Mouse (Mus musculus): ENCODE results near the gene Slc28a3. TPM values are rescaled to one million over a fixed set of nuclear protein-coding genes. Genes with fewer than 3 reads are reported as not detected.
A peak's percentile ranks its signal among the peaks of the same experiment; 100 is the strongest.

Slc28a3 gene
- polyA plus RNA-seq, 1 experiment from 2014 or later: not detected

DNA sequence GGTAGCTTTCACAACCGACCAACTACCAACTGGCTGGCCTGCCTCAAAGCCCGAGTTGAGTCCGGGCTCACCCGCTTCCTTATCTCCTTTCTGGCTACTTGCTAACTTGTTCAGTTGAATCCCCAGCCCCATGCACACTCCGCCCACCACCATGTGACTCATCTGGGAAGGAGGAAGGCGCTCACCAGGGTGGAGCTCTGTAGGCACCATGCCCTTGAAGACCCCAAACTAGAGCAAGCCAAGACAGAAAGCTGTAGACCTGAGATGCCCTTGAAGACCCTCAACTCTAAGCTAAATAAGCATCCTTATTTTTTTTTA is 72.8 kb downstream of the Slc28a3 start:
- Histone ChIP-seq H3K9ac (peak overlapping the region; percentile 62), H3K4me1 (peaks cover 86% of the 10 kb centered on the region), H3K4me2 (peak overlapping the region; percentile 53), H3K27ac (peak overlapping the region; percentile 94), H3K27me3 (replicated peaks) (no peaks in the 10 kb centered on the region), H3K9me3 (replicated peaks) (no peaks in the 10 kb centered on the region), H3K4me3 (no peak overlapping the region), H3K36me3 (no peaks in the 10 kb centered on the region)
- WGBS (ENCODE audit: insufficient replicate concordance): 14% methylated on average over 6 of the region's 6 CpGs
- peak; percentile 90 for ATAC-seq

GRCm38 (mm10) chr13:58537232-58537915 is 73.3 kb downstream of the Slc28a3 start:
- peak; percentile 57; the same call in 1 of the 2 replicates for ATAC-seq
- no peaks in the 10 kb centered on the region for H3K9me3 ChIP-seq (replicated peaks)
- H3K27ac ChIP-seq: peak overlapping the region; percentile 94
- peak overlapping the region; percentile 62 for H3K9ac ChIP-seq
- no peaks in the 10 kb centered on the region for H3K36me3 ChIP-seq
- peak overlapping the region; percentile 53 for H3K4me2 ChIP-seq
- no peak overlapping the region for H3K4me3 ChIP-seq
- 75% methylated on average over 6 of the region's 6 CpGs for WGBS (ENCODE audit: insufficient replicate concordance)
- peaks cover 81% of the 10 kb centered on the region for H3K4me1 ChIP-seq
- H3K27me3 ChIP-seq (replicated peaks): no peaks in the 10 kb centered on the region

GRCm38 (mm10) chr13:58536466-58537231 is 74.0 kb downstream of the Slc28a3 start:
- no peaks in the 10 kb centered on the region for H3K36me3 ChIP-seq
- H3K4me3 ChIP-seq: no peak overlapping the region
- no peak overlapping the region for H3K9ac ChIP-seq
- WGBS (ENCODE audit: insufficient replicate concordance): 54% methylated on average over 2 of the region's 2 CpGs
- H3K4me2 ChIP-seq: no peak overlapping the region
- no peaks in the 10 kb centered on the region for H3K9me3 ChIP-seq (replicated peaks)
- peaks cover 74% of the 10 kb centered on the region for H3K4me1 ChIP-seq
- H3K27me3 ChIP-seq (replicated peaks): no peaks in the 10 kb centered on the region
- peak; percentile 32 for ATAC-seq
- H3K27ac ChIP-seq: peak overlapping the region; percentile 94

DNA sequence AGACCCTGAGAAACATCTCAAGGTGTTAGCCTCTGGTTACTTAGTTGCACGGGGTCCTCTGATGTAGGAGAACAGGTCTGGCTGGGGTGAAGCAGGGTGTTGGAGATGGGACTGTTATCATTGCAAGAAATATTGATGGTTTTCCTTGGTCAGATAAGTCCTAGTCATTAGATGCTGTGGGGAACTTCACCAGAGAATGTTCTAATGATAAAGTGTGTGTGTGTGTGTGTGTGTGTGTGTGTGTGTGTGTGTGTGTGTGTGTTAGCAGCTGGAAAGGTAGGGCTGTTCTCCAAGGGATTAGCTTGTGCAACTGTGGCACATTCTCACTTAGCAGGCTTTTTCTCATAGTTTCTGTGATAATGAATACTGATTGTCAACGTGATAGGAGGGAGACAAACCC is 75.4 kb downstream of the Slc28a3 start:
- H3K27ac ChIP-seq: peak overlapping the region; percentile 37; the same call in 1 of the 2 replicates
- no peaks in the 10 kb centered on the region for H3K27me3 ChIP-seq (replicated peaks)
- no peaks in the 10 kb centered on the region for H3K36me3 ChIP-seq
- no peak for ATAC-seq
- no peaks in the 10 kb centered on the region for H3K9me3 ChIP-seq (replicated peaks)
- no peak overlapping the region; the same call in 1 of the 2 replicates for H3K9ac ChIP-seq
- WGBS (ENCODE audit: insufficient replicate concordance): 43% methylated on average over 2 of the region's 2 CpGs
- no peak overlapping the region for H3K4me3 ChIP-seq
- no peak overlapping the region for H3K4me2 ChIP-seq
- H3K4me1 ChIP-seq: peaks cover 61% of the 10 kb centered on the region

GRCm38 (mm10) chr13:58534861-58535260 is 75.8 kb downstream of the Slc28a3 start:
- Histone ChIP-seq H3K4me1 (peaks cover 58% of the 10 kb centered on the region), H3K4me3 (no peak overlapping the region), H3K9ac (no peak overlapping the region), H3K27me3 (replicated peaks) (no peaks in the 10 kb centered on the region), H3K9me3 (replicated peaks) (no peaks in the 10 kb centered on the region), H3K4me2 (no peak overlapping the region), H3K36me3 (no peaks in the 10 kb centered on the region), H3K27ac (0 out of 2 replicates have a peak overlapping the region, but pooled peaks have one; percentile 37)
- 57% methylated on average over 3 of the region's 3 CpGs for WGBS (ENCODE audit: insufficient replicate concordance)
- no peak for ATAC-seq

DNA sequence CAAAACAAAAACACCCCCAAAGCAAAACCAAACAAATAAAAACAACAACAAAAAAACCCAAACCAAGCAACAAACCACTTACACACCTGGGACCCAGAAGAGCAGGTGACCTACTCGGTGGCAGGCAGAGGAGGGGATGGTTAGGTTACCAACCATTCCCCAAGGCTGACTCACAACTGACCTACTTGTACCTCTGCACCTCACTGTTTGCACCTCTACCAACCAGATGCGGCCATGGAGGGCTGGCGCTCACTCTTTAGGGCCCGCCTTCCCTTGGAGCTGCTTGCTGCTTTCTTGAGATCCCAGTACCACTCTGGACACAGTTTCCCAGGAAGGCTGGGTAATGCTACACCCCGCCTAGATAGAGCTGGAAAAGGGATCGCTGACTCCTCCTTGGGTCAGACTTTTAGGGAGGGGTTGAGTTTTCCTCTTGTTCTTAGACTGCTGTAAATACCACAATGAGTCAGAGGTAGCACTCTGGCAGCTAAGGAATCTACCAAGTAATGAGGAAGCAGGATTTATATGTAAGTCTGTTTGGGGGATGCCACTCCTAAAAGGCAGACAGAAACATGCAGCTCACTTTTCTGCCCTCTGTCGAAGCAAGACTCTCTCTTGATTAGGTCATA is 76.3 kb downstream of the Slc28a3 start:
- no peak for ATAC-seq
- 60% methylated on average over 7 of the region's 7 CpGs for WGBS (ENCODE audit: insufficient replicate concordance)
- Histone ChIP-seq H3K27me3 (replicated peaks) (no peaks in the 10 kb centered on the region), H3K9ac (no peak overlapping the region), H3K4me1 (peaks cover 53% of the 10 kb centered on the region), H3K4me3 (no peak overlapping the region), H3K4me2 (no peak overlapping the region), H3K36me3 (no peaks in the 10 kb centered on the region), H3K9me3 (replicated peaks) (no peaks in the 10 kb centered on the region), H3K27ac (peak overlapping the region; percentile 8; the same call in 1 of the 2 replicates)

DNA sequence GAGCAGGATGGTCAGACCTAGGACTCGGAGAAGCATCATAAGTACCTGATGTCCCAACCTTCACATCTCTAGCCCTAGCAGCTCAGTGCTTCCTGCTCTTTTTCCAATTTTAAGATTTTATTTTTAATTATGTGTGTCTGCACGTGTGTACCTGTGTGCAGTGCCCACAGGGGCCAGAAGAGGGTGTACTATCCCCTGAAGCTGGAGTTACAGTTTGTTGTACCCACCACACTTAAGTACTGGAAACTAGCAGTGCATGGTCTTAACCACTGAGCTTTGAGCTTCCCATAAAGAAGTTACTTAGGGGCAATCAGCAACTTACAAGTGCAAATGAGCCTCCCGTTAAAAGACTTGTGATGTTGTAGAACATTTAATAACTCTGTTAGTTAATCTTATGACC is 86.1 kb downstream of the Slc28a3 start:
- Histone ChIP-seq H3K36me3 (no peaks in the 10 kb centered on the region), H3K9ac (peak overlapping the region; percentile 62; the same call in 1 of the 2 replicates), H3K4me2 (peak overlapping the region; percentile 77), H3K27ac (peak overlapping the region; percentile 87), H3K4me3 (peak overlapping the region; percentile 50), H3K9me3 (replicated peaks) (no peaks in the 10 kb centered on the region), H3K27me3 (replicated peaks) (peaks cover 4% of the 10 kb centered on the region; the same call in 1 of the 2 replicates), H3K4me1 (peaks cover 56% of the 10 kb centered on the region)
- ATAC-seq: no peak
- WGBS (ENCODE audit: insufficient replicate concordance): 68% methylated on average over 3 of the region's 3 CpGs

- 11% methylated on average over 7 of the region's 7 CpGs for WGBS (ENCODE audit: insufficient replicate concordance)
These were observed 86.9 kb downstream of the Slc28a3 start for GRCm38 (mm10) chr13:58523761-58524117.

DNA sequence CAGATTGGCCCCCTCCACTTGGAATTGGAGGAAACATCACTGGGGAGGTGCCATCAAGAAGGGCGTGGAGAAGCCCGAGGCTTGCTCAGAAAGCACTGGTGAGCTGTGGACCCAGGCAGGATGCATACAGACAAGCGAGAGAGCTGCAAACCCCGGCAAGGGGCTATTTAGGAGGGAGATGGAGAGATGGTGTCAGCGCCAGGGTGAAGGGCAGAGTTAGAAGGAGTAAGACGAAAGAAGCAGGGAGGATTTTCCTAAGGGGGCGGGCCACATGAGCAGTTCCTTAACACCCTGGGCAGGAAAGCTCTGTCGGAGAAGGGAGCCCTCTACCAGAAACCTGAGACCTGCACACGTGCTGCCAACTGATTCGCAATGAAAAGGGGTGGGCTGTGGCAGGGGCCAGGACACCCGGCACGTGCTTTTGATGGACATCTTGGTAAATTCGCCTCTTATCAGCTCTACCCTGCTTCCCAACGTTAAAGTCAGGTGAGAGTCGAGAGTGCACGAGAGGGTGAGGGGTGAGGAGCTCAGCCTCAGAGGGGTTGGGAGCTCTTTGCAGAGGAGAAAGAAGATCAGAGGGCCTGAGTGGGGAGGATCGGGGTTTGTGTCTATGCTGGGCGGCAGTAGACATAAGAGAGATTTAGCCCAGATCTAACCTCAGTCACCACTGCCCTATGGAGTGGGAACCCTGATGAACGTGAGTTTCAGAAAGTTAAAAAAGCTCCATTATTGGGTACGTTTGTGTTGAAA is 87.5 kb downstream of the Slc28a3 start:
- Histone ChIP-seq H3K9ac (peak overlapping the region; percentile 62), H3K27me3 (replicated peaks) (peaks cover 10% of the 10 kb centered on the region; the same call in 1 of the 2 replicates), H3K27ac (peak overlapping the region; percentile 87), H3K36me3 (no peaks in the 10 kb centered on the region), H3K4me2 (peak overlapping the region; percentile 77), H3K4me1 (peaks cover 67% of the 10 kb centered on the region), H3K9me3 (replicated peaks) (no peaks in the 10 kb centered on the region), H3K4me3 (peak overlapping the region; percentile 50)
- peak; percentile 50 for ATAC-seq
- 4% methylated on average over 20 of the region's 20 CpGs for WGBS (ENCODE audit: insufficient replicate concordance)

More at GRCm38 (mm10) chr13:58523761-58524117, 86.9 kb downstream of the Slc28a3 start:
- Histone ChIP-seq H3K4me3 (peak overlapping the region; percentile 50), H3K9ac (peak overlapping the region; percentile 62), H3K4me1 (peaks cover 65% of the 10 kb centered on the region), H3K9me3 (replicated peaks) (no peaks in the 10 kb centered on the region), H3K27ac (peak overlapping the region; percentile 87), H3K36me3 (no peaks in the 10 kb centered on the region), H3K27me3 (replicated peaks) (peaks cover 10% of the 10 kb centered on the region; the same call in 1 of the 2 replicates), H3K4me2 (peak overlapping the region; percentile 77)
- peak; percentile 70 for ATAC-seq

- H3K9me3 ChIP-seq (replicated peaks): no peaks in the 10 kb centered on the region
- H3K9ac ChIP-seq: peak overlapping the region; percentile 19
- H3K4me2 ChIP-seq: peak overlapping the region; percentile 77
- 50% methylated on average over 9 of the region's 9 CpGs for WGBS (ENCODE audit: insufficient replicate concordance)
- no peaks in the 10 kb centered on the region for H3K36me3 ChIP-seq
- peak; percentile 35; the same call in 1 of the 2 replicates for ATAC-seq
- peaks cover 10% of the 10 kb centered on the region; the same call in 1 of the 2 replicates for H3K27me3 ChIP-seq (replicated peaks)
- H3K4me1 ChIP-seq: peaks cover 78% of the 10 kb centered on the region
- no peak overlapping the region for H3K4me3 ChIP-seq
- peak overlapping the region; percentile 87 for H3K27ac ChIP-seq
These were observed 89.2 kb downstream of the Slc28a3 start for GRCm38 (mm10) chr13:58521331-58522030.

All from liver, embryonic 12.5 days (tissue).